Comparison of ENCODE assay signal across 8 mouse cellular contexts in the genomic region with DNA sequence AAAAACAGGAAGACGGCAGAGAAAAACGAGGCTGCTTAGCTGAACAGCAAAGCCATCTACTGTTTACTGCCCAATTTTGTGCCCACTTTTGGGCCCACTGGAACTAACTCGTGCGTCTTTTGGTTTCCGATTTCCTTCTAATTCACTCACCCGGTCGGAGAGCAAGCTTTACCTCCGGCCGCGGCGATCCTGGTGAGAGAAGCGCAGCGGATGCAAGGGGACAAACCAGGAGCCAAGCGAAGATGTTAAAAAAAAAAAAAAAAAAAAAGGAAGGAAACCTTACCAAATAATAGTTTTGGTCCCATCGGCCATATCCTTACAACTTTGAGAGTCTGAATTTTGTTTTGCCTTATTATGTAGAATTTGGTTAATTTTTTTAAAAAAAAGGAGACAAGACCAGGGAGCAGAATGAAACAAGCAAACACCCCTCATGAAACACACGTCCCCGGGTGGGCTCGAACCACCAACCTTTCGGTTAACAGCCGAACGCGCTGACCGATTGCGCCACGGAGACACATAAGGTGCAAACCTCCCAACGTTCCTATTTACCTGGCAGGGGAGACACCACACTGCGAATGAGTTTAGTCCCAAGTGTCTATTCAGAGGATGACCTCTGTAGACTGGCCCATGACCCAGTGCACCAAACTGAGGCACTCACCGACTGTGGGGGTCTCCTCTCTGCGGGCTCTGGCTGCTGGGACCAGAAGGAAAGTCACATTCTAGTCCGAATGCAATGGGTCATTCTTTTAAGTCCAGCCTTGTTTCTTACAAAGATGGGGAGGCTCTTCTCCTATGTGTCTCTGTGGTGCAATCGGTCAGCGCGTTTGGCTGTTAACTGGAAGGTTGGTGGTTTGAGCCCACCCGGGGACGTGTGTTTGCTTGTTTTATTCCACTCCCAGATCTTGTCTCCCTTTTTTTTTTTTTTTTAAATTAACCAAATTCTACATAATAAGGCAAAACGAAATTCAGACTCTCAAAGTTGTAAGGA. TPM values are rescaled to one million over a fixed set of nuclear protein-coding genes. Genes with fewer than 3 reads are reported as not detected.
A peak's percentile ranks its signal among the peaks of the same experiment; 100 is the strongest.
DNase-seq lines count a peak whose midpoint lies in the region; ATAC-seq and TF ChIP-seq lines count a peak whose summit lies in the region.

No protein-coding gene starts in this region.

- H3K36me3 ChIP-seq in midbrain, embryonic 11.5 days (ENCODE audit: control insufficient read depth, insufficient read depth, low read length), result no peaks in the 10 kb centered on the region
- no peaks in the 10 kb centered on the region for H3K36me3 ChIP-seq in midbrain, postnatal 0 days (ENCODE audit: insufficient read depth, low read length)
- H3K36me3 ChIP-seq in embryonic facial prominence, embryonic 12.5 days, result no peaks in the 10 kb centered on the region
- H3K36me3 ChIP-seq in limb, embryonic 13.5 days, result no peaks in the 10 kb centered on the region
- no peaks in the 10 kb centered on the region for H3K36me3 ChIP-seq in stomach, embryonic 14.5 days (ENCODE audit: control insufficient read depth, insufficient read depth, low read length)

- H3K27me3 ChIP-seq in midbrain, embryonic 11.5 days (ENCODE audit: control insufficient read depth, insufficient read depth, low read length), result peaks cover 86% of the 10 kb centered on the region
- peaks cover 90% of the 10 kb centered on the region for H3K27me3 ChIP-seq in midbrain, postnatal 0 days (ENCODE audit: insufficient read depth, low read length)
- H3K27me3 ChIP-seq in embryonic facial prominence, embryonic 12.5 days, result peaks cover 82% of the 10 kb centered on the region
- peaks cover 94% of the 10 kb centered on the region for H3K27me3 ChIP-seq in limb, embryonic 13.5 days
- H3K27me3 ChIP-seq in stomach, embryonic 14.5 days (ENCODE audit: control insufficient read depth, insufficient read depth, low read length), result peaks cover 55% of the 10 kb centered on the region

- peak overlapping the region; percentile 30 for H3K4me2 ChIP-seq in midbrain, embryonic 11.5 days
- no peak overlapping the region for H3K4me2 ChIP-seq in midbrain, postnatal 0 days (ENCODE audit: low read depth, low read length, poor library complexity, severe bottlenecking)
- peak overlapping the region; percentile 20 for H3K4me2 ChIP-seq in embryonic facial prominence, embryonic 12.5 days (replicated peaks)
- H3K4me2 ChIP-seq in limb, embryonic 13.5 days (replicated peaks), result peak overlapping the region; percentile 45
- H3K4me2 ChIP-seq in stomach, embryonic 14.5 days (replicated peaks; ENCODE audit: low read depth, low read length), result peak overlapping the region; percentile 35; the same call in 1 of the 2 replicates

- no peak overlapping the region for H3K27ac ChIP-seq in midbrain, embryonic 11.5 days (ENCODE audit: low read depth, low read length)
- H3K27ac ChIP-seq in midbrain, postnatal 0 days (ENCODE audit: low read depth, low read length), result no peak overlapping the region
- no peak overlapping the region for H3K27ac ChIP-seq in embryonic facial prominence, embryonic 12.5 days
- H3K27ac ChIP-seq in limb, embryonic 13.5 days, result no peak overlapping the region
- no peak overlapping the region for H3K27ac ChIP-seq in stomach, embryonic 14.5 days (ENCODE audit: low read length)

- H3K9ac ChIP-seq in midbrain, embryonic 11.5 days (ENCODE audit: low read length), result no peak overlapping the region
- no peak overlapping the region for H3K9ac ChIP-seq in midbrain, postnatal 0 days (replicated peaks; ENCODE audit: low read length, poor library complexity, severe bottlenecking)
- H3K9ac ChIP-seq in embryonic facial prominence, embryonic 12.5 days, result no peak overlapping the region
- H3K9ac ChIP-seq in limb, embryonic 13.5 days, result no peak overlapping the region
- no peak overlapping the region for H3K9ac ChIP-seq in stomach, embryonic 14.5 days (replicated peaks; ENCODE audit: low read depth, low read length)

- peak overlapping the region; percentile 19; the same call in 1 of the 2 replicates for H3K4me3 ChIP-seq in midbrain, embryonic 11.5 days (ENCODE audit: low read depth, low read length)
- H3K4me3 ChIP-seq in midbrain, postnatal 0 days (ENCODE audit: low read depth, low read length), result no peak overlapping the region
- peak overlapping the region; percentile 17; the same call in 1 of the 2 replicates for H3K4me3 ChIP-seq in embryonic facial prominence, embryonic 12.5 days
- H3K4me3 ChIP-seq in limb, embryonic 13.5 days, result peak overlapping the region; percentile 20
- peak overlapping the region; percentile 22; the same call in 1 of the 2 replicates for H3K4me3 ChIP-seq in stomach, embryonic 14.5 days (ENCODE audit: low read depth, low read length)

- peak; percentile 95 for DNase-seq in midbrain, embryonic 11.5 days (ENCODE audit: low spot score, missing footprints)
- DNase-seq in midbrain, postnatal 0 days (ENCODE audit: low spot score), result no peak
- DNase-seq in adrenal gland, adult 8-10 months, result no peak
- DNase-seq in gastrocnemius, postnatal 36 days, result no peak
- no peak for DNase-seq in layer of hippocampus, adult 9-11 months

- intact Hi-C loops in gastrocnemius, postnatal 36 days (cut with DNase I), result no loop called here

- 3% methylated on average over 36 of the region's 36 CpGs for WGBS in midbrain, embryonic 11.5 days
- 5% methylated on average over 36 of the region's 36 CpGs for WGBS in midbrain, postnatal 0 days
- 5% methylated on average over 36 of the region's 36 CpGs for WGBS in embryonic facial prominence, embryonic 12.5 days
- WGBS in limb, embryonic 13.5 days, result 3% methylated on average over 36 of the region's 36 CpGs
- 4% methylated on average over 36 of the region's 36 CpGs for WGBS in stomach, embryonic 14.5 days

- TF ChIP-seq CTCF in midbrain, postnatal 0 days (IDR thresholded peaks at IDR 0.05), result no peak

- H3K4me1 ChIP-seq in midbrain, embryonic 11.5 days (ENCODE audit: control insufficient read depth, insufficient read depth, low read length), result peaks cover 6% of the 10 kb centered on the region
- no peaks in the 10 kb centered on the region for H3K4me1 ChIP-seq in midbrain, postnatal 0 days (ENCODE audit: insufficient read depth, low read length)
- H3K4me1 ChIP-seq in embryonic facial prominence, embryonic 12.5 days, result no peaks in the 10 kb centered on the region
- H3K4me1 ChIP-seq in limb, embryonic 13.5 days, result 0 out of 2 replicates have a peak, but pooled peaks cover 5% of the 10 kb centered on the region
- no peaks in the 10 kb centered on the region for H3K4me1 ChIP-seq in stomach, embryonic 14.5 days (ENCODE audit: control insufficient read depth, insufficient read depth, low read length)

- H3K9me3 ChIP-seq in midbrain, embryonic 11.5 days (ENCODE audit: control insufficient read depth, low read length), result no peaks in the 10 kb centered on the region
- H3K9me3 ChIP-seq in midbrain, postnatal 0 days (ENCODE audit: low read length), result no peaks in the 10 kb centered on the region
- H3K9me3 ChIP-seq in embryonic facial prominence, embryonic 12.5 days, result no peaks in the 10 kb centered on the region
- no peaks in the 10 kb centered on the region for H3K9me3 ChIP-seq in limb, embryonic 13.5 days
- no peaks in the 10 kb centered on the region for H3K9me3 ChIP-seq in stomach, embryonic 14.5 days (ENCODE audit: control insufficient read depth, low read depth, low read length)

- no peak for ATAC-seq in midbrain, embryonic 11.5 days (ENCODE audit: low FRiP score)
- no peak for ATAC-seq in midbrain, postnatal 0 days (ENCODE audit: low FRiP score)
- ATAC-seq in embryonic facial prominence, embryonic 12.5 days (ENCODE audit: insufficient number of reproducible peaks, insufficient read depth, low FRiP score, low TSS enrichment), result no peak
- ATAC-seq in limb, embryonic 13.5 days (ENCODE audit: low FRiP score, low read depth), result no peak
- no peak for ATAC-seq in stomach, embryonic 14.5 days (ENCODE audit: insufficient number of reproducible peaks, insufficient read depth, low FRiP score, low read depth)

RNA-seq across cellular contexts. Expression of a gene that starts 40.7 kb away (rescaled TPM):
- polyA plus RNA-seq in midbrain, embryonic 11.5 days (2014; fragmentation: Nextera tagmentation; extraction: Ambion mirVana), result 1.7 and 2.1 TPM in 2 replicates
- total RNA-seq in midbrain, postnatal 0 days (2014; rRNA removed), result 0.60 and 1.3 TPM in 2 replicates
- 1.5 TPM in 2 replicates for polyA plus RNA-seq in midbrain, postnatal 0 days (2015; fragmentation: Nextera tagmentation; extraction: Ambion mirVana)
- polyA plus RNA-seq in embryonic facial prominence, embryonic 12.5 days (2016; fragmentation: Nextera tagmentation; extraction: Ambion mirVana), result 0.84 and 1.6 TPM in 2 replicates
- 1.7 TPM in 2 replicates for polyA plus RNA-seq in limb, embryonic 13.5 days (2015; fragmentation: Nextera tagmentation; extraction: Ambion mirVana)
- polyA plus RNA-seq in stomach, embryonic 14.5 days (2014; fragmentation: Nextera tagmentation; extraction: Ambion mirVana), result 3.0 and 3.8 TPM in 2 replicates
- 1 to 10 TPM; 2.2 to 4.3 (median 3.3) TPM for total RNA-seq in adrenal gland, adult 8-10 months (2022)
- total RNA-seq in gastrocnemius, postnatal 36 days (2021), result under 1 TPM; 0.10 to 0.30 TPM
